Mouse (Mus musculus) spleen, adult 12 weeks (tissue): ENCODE measurements around the gene Bptf.
"Not testable (repeated sequence)": the region's sequence is repeated elsewhere in the genome, so short reads cannot be mapped to it uniquely, and the experiment has no call there.

ENCODE experiments used
- DNase-seq: peaks from one replicate; pipeline ENCODE4 v3.0.0; 2022; ENCODE audit warnings: low spot score

Gene Bptf

GRCm38 (mm10) chr11:107046766-107047620, 84.9 kb downstream of the Bptf start:
- no peak for DNase-seq

GRCm38 (mm10) chr11:107045546-107045945, 86.4 kb downstream of the Bptf start:
- no peak for DNase-seq

- peak; percentile 58 for DNase-seq
Measured at GRCm38 (mm10) chr11:107044321-107044720, 87.6 kb downstream of the Bptf start.

GRCm38 (mm10) chr11:107043361-107043760, 88.6 kb downstream of the Bptf start:
- DNase-seq: no peak

GRCm38 (mm10) chr11:107041396-107041795, 90.5 kb downstream of the Bptf start:
- DNase-seq: no peak

- DNase-seq: no peak
Measured at GRCm38 (mm10) chr11:107039417-107039816, 92.5 kb downstream of the Bptf start.

- DNase-seq: no peak
Measured at GRCm38 (mm10) chr11:107034085-107034810, 97.7 kb downstream of the Bptf start.

GRCm38 (mm10) chr11:107031635-107032034, 100.3 kb downstream of the Bptf start:
- DNase-seq: no peak

- no peak for DNase-seq
Measured at GRCm38 (mm10) chr11:107029536-107029935, 102.4 kb downstream of the Bptf start.

- DNase-seq: no peak
Measured at GRCm38 (mm10) chr11:107028754-107029153, 103.2 kb downstream of the Bptf start.

GRCm38 (mm10) chr11:107028275-107028618, 103.7 kb downstream of the Bptf start:
- no peak for DNase-seq

GRCm38 (mm10) chr11:107027431-107028274, 104.3 kb downstream of the Bptf start:
- DNase-seq: peak; percentile 73

- no peak for DNase-seq
Measured at GRCm38 (mm10) chr11:107026554-107027430, 105.1 kb downstream of the Bptf start.

- no peak for DNase-seq
Measured at GRCm38 (mm10) chr11:107025411-107026321, 106.3 kb downstream of the Bptf start, which contains the start of gene 1810010H24Rik. Gene 1810010H24Rik (plus strand): TSS chr11:107025681.

GRCm38 (mm10) chr11:107024406-107024805, 107.5 kb downstream of the Bptf start:
- DNase-seq: no peak

GRCm38 (mm10) chr11:107022050-107022683, 109.8 kb downstream of the Bptf start:
- DNase-seq: no peak

- not testable (repeated sequence) for DNase-seq
Measured at GRCm38 (mm10) chr11:107019722-107020121, 112.2 kb downstream of the Bptf start.

GRCm38 (mm10) chr11:107019318-107019717, 112.6 kb downstream of the Bptf start:
- no peak for DNase-seq

GRCm38 (mm10) chr11:107018606-107019005, 113.3 kb downstream of the Bptf start:
- DNase-seq: no peak
